Mouse (Mus musculus) G1E-ER4 (cell line): ENCODE measurements around the gene Golph3. TPM values are rescaled to one million over a fixed set of nuclear protein-coding genes. Genes with fewer than 3 reads are reported as not detected.

Experiments used
- GATA1 ChIP-seq: IDR thresholded peaks from one replicate; pipeline ENCODE4 v1.8.0; 2012; ENCODE audit warnings: low read length, inconsistent platforms
- polyA plus RNA-seq: library from polyadenylated mRNA; stranded (reverse); fragments of >175 nt; gene quantifications from 2 replicates; pipeline ENCODE4 v1.2.3, GENCODE M21; 2012

The Golph3 gene
- polyA plus RNA-seq, 1 experiment = 965 TPM

DNA sequence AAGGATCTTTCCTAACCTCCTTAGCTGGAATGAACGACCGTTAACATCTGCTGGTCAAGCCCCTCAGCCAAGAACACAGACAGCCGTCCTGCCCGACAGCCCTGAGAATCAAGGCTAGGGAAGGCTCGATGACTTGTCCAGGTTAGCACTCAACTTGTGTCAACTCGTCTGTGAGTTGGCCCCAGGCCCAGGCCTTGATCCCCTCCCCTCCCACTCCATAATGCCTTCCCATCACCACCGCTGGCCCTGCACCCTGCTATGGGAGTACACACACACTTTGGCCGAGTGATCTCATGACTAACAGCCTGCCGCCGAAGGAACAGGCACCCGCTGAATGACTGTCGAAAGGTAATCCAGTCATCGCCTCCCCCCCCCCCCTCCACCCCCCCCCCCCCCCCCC is 63.4 kb downstream of the Golph3 start:
- no peak for TF ChIP-seq GATA1

DNA sequence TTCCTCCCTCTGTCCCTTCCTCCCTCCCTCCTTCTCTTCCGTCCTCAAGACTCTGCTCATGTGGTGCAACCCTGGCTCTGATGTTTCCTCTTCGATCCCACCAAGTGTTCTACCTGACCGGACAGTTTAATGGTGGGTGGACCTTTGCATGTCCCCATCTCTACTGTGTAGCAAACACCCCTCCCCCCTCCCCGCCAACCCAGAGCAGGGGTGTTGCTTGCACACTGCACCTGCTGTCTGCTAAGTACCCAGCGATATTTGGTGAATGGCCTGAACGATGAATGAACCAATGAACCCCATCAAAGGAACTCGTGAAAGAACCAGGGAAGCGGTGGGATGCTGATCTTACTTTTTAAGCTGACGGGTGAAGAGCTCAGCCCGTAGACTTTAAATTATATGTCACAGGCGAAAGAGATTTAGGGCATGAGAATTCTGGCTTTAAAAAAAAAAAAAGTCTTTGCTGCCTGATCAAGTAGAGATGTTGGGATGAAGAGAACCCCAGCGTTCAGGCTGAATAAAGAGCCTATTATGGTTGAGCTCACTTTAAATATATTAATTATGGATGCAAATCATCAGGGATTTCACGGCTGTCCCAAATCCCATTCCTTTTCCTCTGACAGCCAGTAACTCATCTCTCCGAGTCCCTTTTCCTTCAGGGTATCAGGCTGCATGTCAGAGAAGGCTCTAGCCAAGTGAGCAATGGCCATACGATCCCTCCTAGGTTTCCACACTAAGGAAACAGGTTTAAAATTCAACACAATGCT is 67.7 kb downstream of the Golph3 start:
- no peak for TF ChIP-seq GATA1

DNA sequence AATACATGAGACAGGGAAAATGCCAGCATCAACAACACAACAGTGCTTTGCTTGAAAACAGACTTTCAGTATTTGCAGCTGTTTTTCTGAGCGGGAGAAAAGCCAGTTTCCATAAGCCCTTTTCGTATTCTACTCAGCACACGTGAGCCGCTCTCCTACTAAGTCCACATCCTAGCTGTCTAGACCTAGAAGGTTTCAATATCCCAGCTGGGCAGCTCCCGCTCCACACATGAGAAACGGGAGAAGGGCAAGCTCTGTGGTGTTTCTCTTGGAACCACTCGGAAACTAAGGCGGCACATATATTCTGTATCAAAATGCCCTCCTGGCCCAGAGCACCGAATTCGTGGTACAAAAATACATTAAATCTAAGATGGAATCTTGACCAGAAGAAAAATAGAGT is 73.5 kb downstream of the Golph3 start:
- TF ChIP-seq GATA1 = no peak

DNA sequence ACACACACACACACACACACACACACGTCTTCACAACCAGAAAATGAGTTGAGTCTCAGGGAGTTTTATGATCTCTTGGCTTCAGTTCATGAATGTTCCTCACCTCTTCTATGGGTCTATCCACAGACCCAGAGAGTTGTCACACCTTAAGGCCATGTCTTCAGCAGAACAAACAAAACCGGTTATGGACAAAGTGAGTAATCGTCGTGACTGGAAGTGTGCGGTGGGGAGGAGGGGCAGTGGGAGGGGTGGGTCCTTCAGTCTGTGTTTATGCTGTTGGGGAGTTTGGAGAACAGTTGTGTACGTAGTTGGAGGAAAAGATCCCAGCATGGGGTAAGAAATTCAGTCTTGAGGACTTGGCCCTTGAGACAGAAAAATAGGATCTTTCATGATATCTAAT is 75.8 kb downstream of the Golph3 start:
- TF ChIP-seq GATA1 = no peak

Other genes starting within 250 kb of the Golph3 start
- gene Zfr, start 203.6 kb upstream of the Golph3 start, polyA plus RNA-seq = 61.4 and 68.3 TPM in 2 replicates
- 5.5 and 5.8 TPM in 2 replicates for gene Mtmr12, start 116.4 kb upstream of the Golph3 start, polyA plus RNA-seq
- gene 1810049J17Rik, start 449 bp downstream of the Golph3 start, polyA plus RNA-seq = 0.63 TPM in 1 of 2 replicates, not detected in the other